8 mouse cellular contexts compared by ENCODE assay signal in the genomic region with DNA sequence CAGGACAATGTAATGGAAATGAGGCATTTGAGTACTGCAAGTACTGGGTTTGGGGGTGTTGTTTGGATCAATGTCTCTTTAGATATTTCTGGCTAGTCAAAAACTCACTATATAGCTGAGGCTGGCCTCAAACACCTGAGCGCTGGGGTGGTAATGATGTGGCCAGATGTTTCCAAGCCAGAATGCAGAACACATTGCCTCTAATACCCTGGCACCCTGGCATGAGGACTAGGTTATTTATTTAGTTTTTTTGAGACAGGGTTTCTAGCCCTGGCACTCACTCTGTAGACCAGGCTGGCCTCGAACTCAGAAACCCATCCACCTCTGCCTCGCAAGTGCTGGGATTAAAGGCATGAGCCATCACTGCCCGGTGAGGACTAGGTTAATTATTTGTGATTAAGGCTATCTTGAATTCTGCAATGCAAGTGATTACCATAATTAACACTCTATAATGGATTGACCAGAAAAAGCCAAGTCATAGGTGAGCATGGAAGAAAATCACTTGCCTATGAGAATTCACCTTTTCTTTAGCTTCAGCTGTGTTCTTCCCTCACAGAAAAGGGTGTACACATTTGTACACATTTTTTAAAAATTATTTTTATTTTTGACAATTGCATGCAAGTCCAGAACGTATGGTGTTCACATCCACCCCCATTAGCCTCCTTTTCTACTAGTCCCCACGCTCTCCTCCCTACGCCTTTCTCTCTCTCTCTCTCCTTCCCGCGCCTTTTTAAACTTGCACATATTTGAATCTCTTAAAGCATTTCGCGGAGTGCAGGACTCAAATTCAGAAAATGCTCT. TPM values are rescaled to one million over a fixed set of nuclear protein-coding genes. Genes with fewer than 3 reads are reported as not detected.
DNase-seq lines count a peak whose midpoint lies in the region; ATAC-seq and TF ChIP-seq lines count a peak whose summit lies in the region.

No protein-coding gene starts in this region.

- peak overlapping the region in 1 of 2 experiments; percentile 96; a peak in 1 of 4 replicates for H3K27ac ChIP-seq in heart, embryonic 14.5 days (replicated peaks in 1 of 2; ENCODE audit: control insufficient read depth in 1 of 2, insufficient read depth in 1 of 2, low read depth in 2 of 2, low read length in 2 of 2)
- peak overlapping the region; percentile 63 for H3K27ac ChIP-seq in bone marrow macrophage, adult 2 months (ENCODE audit: insufficient read depth, low read depth, low read length)
- H3K27ac ChIP-seq in hindbrain, embryonic 14.5 days: peak overlapping the region; percentile 94
- H3K27ac ChIP-seq in midbrain, embryonic 15.5 days: peak overlapping the region; percentile 96

- H3K4me3 ChIP-seq in heart, embryonic 14.5 days (ENCODE audit: control insufficient read depth in 1 of 2, insufficient read depth in 1 of 2, low read depth in 1 of 2, low read length in 2 of 2): peak overlapping the region; percentile 80 to 85
- peak overlapping the region; percentile 87 for H3K4me3 ChIP-seq in bone marrow macrophage, adult 2 months (ENCODE audit: insufficient read depth, low read length)
- H3K4me3 ChIP-seq in hindbrain, embryonic 14.5 days (replicated peaks; ENCODE audit: low read length): peak overlapping the region; percentile 58
- H3K4me3 ChIP-seq in midbrain, embryonic 15.5 days: peak overlapping the region; percentile 95

- H3K4me2 ChIP-seq in heart, embryonic 14.5 days (ENCODE audit: low read length): peak overlapping the region; percentile 85
- peak overlapping the region; percentile 91 for H3K4me2 ChIP-seq in hindbrain, embryonic 14.5 days (replicated peaks)
- H3K4me2 ChIP-seq in midbrain, embryonic 15.5 days: peak overlapping the region; percentile 91

- H3K27me3 ChIP-seq in heart, embryonic 14.5 days (ENCODE audit: control insufficient read depth, insufficient read depth, low read length): no peaks in the 10 kb centered on the region
- H3K27me3 ChIP-seq in hindbrain, embryonic 14.5 days (ENCODE audit: control insufficient read depth, insufficient read depth, low read length): no peaks in the 10 kb centered on the region
- no peaks in the 10 kb centered on the region for H3K27me3 ChIP-seq in midbrain, embryonic 15.5 days (replicated peaks)

- H3K9ac ChIP-seq in heart, embryonic 14.5 days (ENCODE audit: low read length): peak overlapping the region; percentile 90
- H3K9ac ChIP-seq in hindbrain, embryonic 14.5 days: peak overlapping the region; percentile 69
- H3K9ac ChIP-seq in midbrain, embryonic 15.5 days: peak overlapping the region; percentile 38; the same call in 1 of the 2 replicates

- ATAC-seq in heart, embryonic 14.5 days (ENCODE audit: insufficient number of reproducible peaks, insufficient read depth, low FRiP score, low read depth): 0 out of 2 replicates have a peak, but pooled peaks have one; percentile 5
- ATAC-seq in hindbrain, embryonic 14.5 days (ENCODE audit: low FRiP score): peak; percentile 52
- peak; percentile 24 for ATAC-seq in midbrain, embryonic 15.5 days (replicated peaks)

- intact Hi-C loops in heart, postnatal 25 days (cut with DNase I): loop anchor here (2.0 kb wide), 3 partner anchors 33 to 85 kb away; a partner anchor contains a TSS

- H3K36me3 ChIP-seq in heart, embryonic 14.5 days (ENCODE audit: control insufficient read depth, insufficient read depth, low read length): no peaks in the 10 kb centered on the region
- no peaks in the 10 kb centered on the region for H3K36me3 ChIP-seq in hindbrain, embryonic 14.5 days (replicated peaks; ENCODE audit: control insufficient read depth, insufficient read depth)
- H3K36me3 ChIP-seq in midbrain, embryonic 15.5 days (replicated peaks): no peaks in the 10 kb centered on the region

- peaks cover 2 to 13% of the 10 kb centered on the region in 2 experiments; a peak in 3 of 4 replicates for H3K4me1 ChIP-seq in heart, embryonic 14.5 days (ENCODE audit: control insufficient read depth in 2 of 2, insufficient read depth in 2 of 2, low read length in 2 of 2)
- peaks cover 10% of the 10 kb centered on the region for H3K4me1 ChIP-seq in bone marrow macrophage, adult 2 months (ENCODE audit: control insufficient read depth, insufficient read depth, low read length)
- peaks cover 11% of the 10 kb centered on the region for H3K4me1 ChIP-seq in hindbrain, embryonic 14.5 days (replicated peaks; ENCODE audit: control insufficient read depth, insufficient read depth, low read length)
- H3K4me1 ChIP-seq in midbrain, embryonic 15.5 days: peaks cover 20% of the 10 kb centered on the region

- DNase-seq in heart, postnatal 25 days (ENCODE audit: low spot score): no peak
- no peak for DNase-seq in hindbrain, embryonic 14.5 days (ENCODE audit: low spot score)
- no peak for DNase-seq in adrenal gland, adult 18-20 months (ENCODE audit: low spot score in 2 of 2)
- no peak for DNase-seq in yolk sac, embryonic 10.5 days (ENCODE audit: low spot score)
- DNase-seq in embryo, embryonic 11 days: no peak

- 27% methylated on average over 11 of the region's 11 CpGs for WGBS in heart, embryonic 14.5 days
- WGBS in hindbrain, embryonic 14.5 days: 28% methylated on average over 11 of the region's 11 CpGs
- 26% methylated on average over 11 of the region's 11 CpGs for WGBS in midbrain, embryonic 15.5 days

- TF ChIP-seq CTCF in bone marrow macrophage, adult 2 months (IDR thresholded peaks at IDR 0.05; ENCODE audit: low read depth, low read length): no peak

- no peaks in the 10 kb centered on the region for H3K9me3 ChIP-seq in heart, embryonic 14.5 days (ENCODE audit: control insufficient read depth, low read length)
- no peaks in the 10 kb centered on the region for H3K9me3 ChIP-seq in hindbrain, embryonic 14.5 days (ENCODE audit: control insufficient read depth, low read length)
- H3K9me3 ChIP-seq in midbrain, embryonic 15.5 days: no peaks in the 10 kb centered on the region

- TF ChIP-seq POLR2A in bone marrow macrophage, adult 2 months (IDR thresholded peaks at IDR 0.05; ENCODE audit: borderline replicate concordance, low read depth, low read length): no peak

RNA-seq across cellular contexts. Expression of a gene that starts 0.4 kb away (rescaled TPM):
- 7.1 and 7.2 TPM in 2 replicates for polyA plus RNA-seq in heart, embryonic 14.5 days (2014; fragmentation: Nextera tagmentation; extraction: Ambion mirVana)
- 10 to 100 TPM in 1 of 2 experiments, 1 to 10 TPM in 1; 8.6 to 10.4 TPM for total RNA-seq in heart, postnatal 25 days (2021)
- polyA plus RNA-seq in bone marrow macrophage, adult 2 months (2012; ENCODE audit: insufficient read depth, insufficient read length, missing spikeins): 9.6 and 11.6 TPM in 2 replicates
- polyA plus RNA-seq in hindbrain, embryonic 14.5 days (2014; fragmentation: Nextera tagmentation; extraction: Ambion mirVana): 10.7 and 12.4 TPM in 2 replicates
- 19.7 and 20.0 TPM in 2 replicates for polyA plus RNA-seq in midbrain, embryonic 15.5 days (2015; fragmentation: Nextera tagmentation; extraction: Ambion mirVana)
- 10 to 100 TPM; 12.8 to 15.0 TPM for total RNA-seq in adrenal gland, adult 18-20 months (2021)

RNA-seq across cellular contexts. Expression of a gene that starts 33.3 kb away (rescaled TPM):
- polyA plus RNA-seq in heart, embryonic 14.5 days (2014; fragmentation: Nextera tagmentation; extraction: Ambion mirVana): 2.1 and 3.0 TPM in 2 replicates
- 1 to 10 TPM; 1.1 to 1.9 TPM for total RNA-seq in heart, postnatal 25 days (2021)
- polyA plus RNA-seq in bone marrow macrophage, adult 2 months (2012; ENCODE audit: insufficient read depth, insufficient read length, missing spikeins): 4.3 and 5.7 TPM in 2 replicates
- polyA plus RNA-seq in hindbrain, embryonic 14.5 days (2014; fragmentation: Nextera tagmentation; extraction: Ambion mirVana): 19.3 and 22.9 TPM in 2 replicates
- 21.4 and 24.7 TPM in 2 replicates for polyA plus RNA-seq in midbrain, embryonic 15.5 days (2015; fragmentation: Nextera tagmentation; extraction: Ambion mirVana)
- total RNA-seq in adrenal gland, adult 18-20 months (2021): 1 to 10 TPM; 5.1 to 5.7 TPM

RNA-seq across cellular contexts. Expression of a gene that starts 42.8 kb away (rescaled TPM):
- polyA plus RNA-seq in heart, embryonic 14.5 days (2014; fragmentation: Nextera tagmentation; extraction: Ambion mirVana): 6.0 and 6.7 TPM in 2 replicates
- total RNA-seq in heart, postnatal 25 days (2021): 1 to 10 TPM; 6.1 to 7.0 TPM
- polyA plus RNA-seq in bone marrow macrophage, adult 2 months (2012; ENCODE audit: insufficient read depth, insufficient read length, missing spikeins): 6.6 and 7.0 TPM in 2 replicates
- polyA plus RNA-seq in hindbrain, embryonic 14.5 days (2014; fragmentation: Nextera tagmentation; extraction: Ambion mirVana): 18.7 and 18.9 TPM in 2 replicates
- polyA plus RNA-seq in midbrain, embryonic 15.5 days (2015; fragmentation: Nextera tagmentation; extraction: Ambion mirVana): 27.5 and 27.8 TPM in 2 replicates
- 1 to 10 TPM; 7.7 to 8.0 TPM for total RNA-seq in adrenal gland, adult 18-20 months (2021)

Comparison
In these comparisons a context has a peak if more than half of its experiments do, and no peak if none do; other contexts are left out.
1. H3K9ac ChIP-seq: peak in every context shown above with its lines; median percentile 90 in heart, embryonic 14.5 days; 69 in hindbrain, embryonic 14.5 days; 38 in midbrain, embryonic 15.5 days.